Mouse (Mus musculus) retina, postnatal 7 days (tissue): ENCODE results near the gene Pard3.

Experiments used
- DNase-seq: peaks from one replicate; pipeline ENCODE4 v3.0.0-alpha.2; 2012; ENCODE audit warnings: low read depth, low spot score

Pard3 gene

GRCm38 (mm10) chr8:127084565-127084964, 20.9 kb downstream of the Pard3 start:
- no peak for DNase-seq

GRCm38 (mm10) chr8:127087434-127087833, 23.7 kb downstream of the Pard3 start:
- DNase-seq, result no peak

GRCm38 (mm10) chr8:127088372-127088771, 24.7 kb downstream of the Pard3 start:
- no peak for DNase-seq

- DNase-seq, result no peak
Observed at GRCm38 (mm10) chr8:127089021-127089420, 25.3 kb downstream of the Pard3 start.

DNA sequence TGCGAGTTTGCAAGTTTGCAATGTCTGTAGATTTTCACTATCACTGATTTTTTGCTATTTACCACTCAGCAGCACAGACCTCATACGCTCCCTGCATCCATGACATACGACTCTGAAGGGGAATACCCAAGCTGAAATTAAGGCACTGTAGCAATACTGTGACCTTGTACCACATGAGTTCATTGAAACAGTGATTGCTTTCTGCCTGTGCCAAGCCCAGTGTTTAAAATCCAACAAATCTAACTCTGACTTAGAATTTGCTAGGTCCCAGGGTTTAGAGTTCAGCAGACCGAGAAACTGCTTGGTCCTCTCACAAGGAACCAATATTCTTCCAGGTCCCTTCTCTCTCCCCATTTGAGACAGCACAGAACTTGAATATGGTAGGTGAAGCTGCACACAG, 26.7 kb downstream of the Pard3 start:
- DNase-seq, result no peak

- DNase-seq, result no peak
Observed at GRCm38 (mm10) chr8:127091936-127092335, 28.2 kb downstream of the Pard3 start.

- peak; percentile 25 for DNase-seq
Observed at GRCm38 (mm10) chr8:127092383-127093112, 28.9 kb downstream of the Pard3 start.

- no peak for DNase-seq
Observed at GRCm38 (mm10) chr8:127093113-127093426, 29.4 kb downstream of the Pard3 start.

GRCm38 (mm10) chr8:127095763-127096162, 32.1 kb downstream of the Pard3 start:
- DNase-seq, result no peak

DNA sequence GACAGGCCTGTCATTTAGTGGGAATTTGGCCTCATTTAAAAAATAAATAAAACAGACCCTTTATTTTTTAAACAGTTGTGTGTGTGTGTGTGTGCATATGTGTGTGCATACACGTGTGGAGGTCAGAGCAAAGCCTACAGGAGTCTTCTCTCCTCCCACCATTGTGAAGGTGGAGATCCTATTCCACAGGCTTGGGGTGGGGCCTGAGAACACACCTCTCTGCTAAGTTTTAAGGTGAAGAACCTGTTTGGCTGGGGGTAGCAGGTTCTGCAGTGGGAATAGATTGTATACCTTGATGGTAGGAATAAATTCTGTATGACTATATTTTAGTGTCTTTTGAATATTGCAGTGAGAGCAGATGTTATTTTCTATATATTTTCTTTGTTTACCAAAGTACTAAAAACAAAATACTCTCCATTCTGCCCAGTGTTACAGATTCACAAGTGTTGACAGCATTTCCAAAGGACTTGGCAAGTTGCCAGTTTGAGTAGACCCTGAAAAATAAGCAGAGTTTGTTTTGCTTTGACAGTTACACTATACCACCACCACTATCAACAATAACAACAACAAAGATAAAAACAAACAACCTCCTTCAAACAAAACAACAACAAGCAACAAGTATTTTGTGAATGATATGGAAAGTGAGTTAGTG, 35.9 kb downstream of the Pard3 start:
- no peak for DNase-seq

GRCm38 (mm10) chr8:127103256-127103655, 39.6 kb downstream of the Pard3 start:
- no peak for DNase-seq

- DNase-seq, result no peak
Observed at GRCm38 (mm10) chr8:127104616-127105015, 40.9 kb downstream of the Pard3 start.

DNA sequence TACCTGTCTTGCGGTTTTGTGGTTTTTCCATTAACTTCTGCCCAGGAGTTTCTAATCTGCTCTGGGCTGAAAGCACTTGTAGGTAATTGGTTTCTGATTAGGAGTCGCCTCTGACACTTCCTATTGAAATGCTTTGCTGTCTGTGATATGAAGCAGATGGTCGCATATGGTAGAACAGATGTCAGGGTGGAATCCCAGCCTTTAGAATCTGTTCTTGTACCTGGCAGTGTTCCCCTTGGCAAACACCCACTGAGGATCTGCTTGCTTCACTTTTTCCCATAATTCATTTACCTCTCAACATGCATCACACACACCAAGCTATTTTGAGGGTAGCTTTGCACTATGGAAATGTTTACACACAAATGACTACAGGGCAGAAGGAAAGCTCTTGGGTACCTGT, 44.2 kb downstream of the Pard3 start:
- DNase-seq, result peak; percentile 17

DNA sequence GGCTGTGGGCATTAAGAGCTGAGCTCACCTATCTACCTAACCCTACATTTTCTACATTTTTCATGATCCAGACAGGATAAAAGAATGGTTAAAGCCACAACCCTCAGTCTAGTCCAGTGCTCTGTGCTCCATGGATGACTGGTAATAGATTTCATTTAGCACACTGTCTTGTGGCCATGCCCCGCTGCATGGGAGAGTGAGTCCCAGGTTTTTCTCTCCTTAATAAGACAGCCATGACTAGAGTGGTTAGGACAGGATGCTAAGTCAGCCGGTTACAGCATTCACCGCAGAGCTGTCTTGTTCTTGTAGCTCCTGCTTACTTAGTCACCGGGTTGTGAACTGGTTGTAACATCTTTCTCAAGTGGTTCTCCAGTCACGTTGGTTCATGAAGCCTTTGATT, 49.5 kb downstream of the Pard3 start:
- no peak for DNase-seq

DNA sequence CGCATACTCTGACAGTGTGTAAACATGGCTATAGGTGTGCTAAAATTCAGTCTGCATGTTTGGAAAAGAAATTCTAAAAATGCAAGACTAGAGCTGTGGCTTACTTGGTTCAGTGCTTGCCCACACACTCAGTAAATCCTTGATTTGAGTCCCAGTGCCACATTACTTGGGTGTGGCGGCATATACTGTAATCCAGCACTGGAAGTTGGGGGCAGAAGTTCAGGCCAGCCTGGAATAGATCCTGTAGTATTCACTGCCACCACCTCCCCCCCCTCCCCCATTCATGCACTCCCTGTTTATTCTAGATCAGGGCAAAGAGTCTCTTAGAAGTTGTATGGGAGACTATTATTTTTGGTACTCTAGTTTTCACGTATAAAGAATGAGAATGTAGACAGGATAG, 52.1 kb downstream of the Pard3 start:
- DNase-seq, result no peak

DNA sequence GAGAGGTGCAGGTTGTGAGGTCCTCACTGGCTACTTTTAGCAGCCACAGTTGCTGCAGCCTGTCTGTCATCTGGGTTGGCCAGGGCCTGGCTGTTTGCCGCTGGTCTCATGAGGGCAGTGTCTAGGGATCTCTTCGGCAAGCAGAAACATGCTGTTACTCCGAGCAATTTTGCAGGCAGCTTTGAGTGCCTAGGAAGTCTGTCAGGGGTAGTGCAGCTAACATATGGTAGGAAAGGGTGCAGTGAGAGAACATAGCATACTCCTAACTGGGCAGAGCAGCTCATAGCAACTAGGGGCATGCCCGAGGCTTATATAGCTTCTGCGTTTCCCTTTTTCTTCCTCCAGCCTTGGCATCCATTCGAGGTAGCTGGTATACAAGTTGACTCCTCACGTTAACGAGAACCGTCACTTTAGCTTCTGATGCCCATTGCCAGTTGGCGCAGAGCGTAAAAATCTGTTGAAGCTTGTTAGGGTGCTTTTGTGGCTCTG, 54.7 kb downstream of the Pard3 start:
- DNase-seq, result no peak

GRCm38 (mm10) chr8:127123391-127123790, 59.7 kb downstream of the Pard3 start:
- DNase-seq, result no peak

GRCm38 (mm10) chr8:127124795-127125194, 61.1 kb downstream of the Pard3 start:
- DNase-seq, result no peak

- no peak for DNase-seq
Observed at GRCm38 (mm10) chr8:127125686-127126683, 62.3 kb downstream of the Pard3 start.

DNA sequence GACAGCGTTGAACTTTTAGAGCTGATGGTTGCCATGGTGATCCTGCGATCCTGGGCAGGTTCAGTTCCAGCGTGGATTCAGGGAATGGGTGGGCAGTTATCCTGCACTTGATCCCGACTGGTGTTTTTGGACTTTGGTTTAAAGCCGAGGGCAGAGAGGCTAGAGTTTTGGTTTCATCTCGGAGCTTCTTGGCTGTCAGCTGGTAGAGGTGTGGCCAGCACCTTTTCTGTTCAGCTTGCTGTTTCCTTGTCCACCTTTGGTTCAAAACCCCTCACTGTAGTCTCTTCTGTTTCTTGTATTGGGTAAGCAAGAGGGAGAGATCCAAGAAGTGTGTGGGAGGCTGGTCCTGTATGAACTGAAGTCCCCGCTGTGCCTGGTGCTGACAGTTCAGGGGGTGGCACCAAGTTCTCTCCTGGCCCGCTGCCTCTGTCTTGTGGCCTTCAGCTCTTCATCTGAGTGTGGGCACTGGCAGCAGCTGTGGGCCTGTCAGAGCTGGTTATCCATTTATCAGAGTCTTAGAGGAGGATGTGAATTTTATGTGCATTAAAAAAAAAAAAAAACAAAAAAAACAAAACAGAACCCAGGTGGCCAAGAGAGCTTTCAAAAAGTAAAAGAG, 65.2 kb downstream of the Pard3 start:
- DNase-seq, result no peak

- no peak for DNase-seq
Observed at GRCm38 (mm10) chr8:127134327-127134726, 70.6 kb downstream of the Pard3 start.

GRCm38 (mm10) chr8:127136201-127136600, 72.5 kb downstream of the Pard3 start:
- no peak for DNase-seq
